Mouse (Mus musculus) myocyte (in vitro differentiated cells): ENCODE data around the gene 4930502E18Rik.
"Not testable (repeated sequence)": the region's sequence is repeated elsewhere in the genome, so short reads cannot be mapped to it uniquely, and the experiment has no call there.

Experiments used
- CEBPB ChIP-seq: IDR thresholded peaks from 2 replicates; pipeline ENCODE4 v1.6.1; 2011; ENCODE audit warnings: mild to moderate bottlenecking, moderate library complexity; ENCODE audit not compliant: poor library complexity, insufficient read depth, severe bottlenecking
- E2F4 ChIP-seq: IDR thresholded peaks from one replicate; pipeline ENCODE4 v1.6.1; 2011; ENCODE audit warnings: mild to moderate bottlenecking, control low read depth, moderate library complexity; ENCODE audit not compliant: insufficient read depth
- MAX ChIP-seq: IDR thresholded peaks from one replicate; pipeline ENCODE4 v1.6.1; 2011; ENCODE audit warnings: low read depth, mild to moderate bottlenecking, control low read depth
- MYOD1 ChIP-seq, 3 experiments: IDR thresholded peaks; one replicate each; pipeline ENCODE4 v1.6.1; 2011; ENCODE audit warnings: control low read depth in 2 of 3, low read depth in 2 of 3, mild to moderate bottlenecking in 2 of 3, moderate library complexity in 1 of 3; ENCODE audit not compliant: insufficient read length in 2 of 3, control insufficient read depth in 1 of 3
- MYOG ChIP-seq, 3 experiments: IDR thresholded peaks; one replicate each; pipeline ENCODE4 v1.6.1; 2011; ENCODE audit warnings: control low read depth in 2 of 3, low read depth in 2 of 3, mild to moderate bottlenecking in 2 of 3; ENCODE audit not compliant: insufficient read length in 2 of 3, control insufficient read depth in 1 of 3, insufficient read depth in 1 of 3
- POLR2A ChIP-seq: IDR thresholded peaks from one replicate; pipeline ENCODE4 v1.6.1; 2011; ENCODE audit warnings: low read depth, mild to moderate bottlenecking, control low read depth, moderate library complexity; ENCODE audit not compliant: insufficient read length
- REST ChIP-seq: IDR thresholded peaks from one replicate; pipeline ENCODE4 v1.6.1; 2011; ENCODE audit warnings: mild to moderate bottlenecking, control low read depth, moderate library complexity; ENCODE audit not compliant: insufficient read depth, insufficient read length
- SRF ChIP-seq: IDR thresholded peaks from one replicate; pipeline ENCODE4 v1.6.1; 2011; ENCODE audit warnings: low read depth; ENCODE audit not compliant: control insufficient read depth, insufficient read length
- TCF12 ChIP-seq: IDR thresholded peaks from one replicate; pipeline ENCODE4 v1.6.1; 2011; ENCODE audit warnings: mild to moderate bottlenecking, control low read depth; ENCODE audit not compliant: poor library complexity, insufficient read depth, severe bottlenecking
- TCF3 ChIP-seq: IDR thresholded peaks from one replicate; pipeline ENCODE4 v1.6.1; 2011; ENCODE audit warnings: low read depth, control low read depth; ENCODE audit not compliant: insufficient read length
- USF1 ChIP-seq: IDR thresholded peaks from one replicate; pipeline ENCODE4 v1.6.1; 2011; ENCODE audit warnings: low read depth, mild to moderate bottlenecking, control low read depth, moderate library complexity

GRCm38 (mm10) chrX:53682650-53683049 lies 42.0 kb upstream of the 4930502E18Rik start:
- TF ChIP-seq CEBPB; POLR2A; E2F4; MYOG (IDR thresholded peaks at IDR 0.05; ENCODE audit: control insufficient read depth in 1 of 3, insufficient read depth in 1 of 3, insufficient read length in 2 of 3, low read depth in 2 of 3); TCF12; SRF; USF1; MYOD1 (IDR thresholded peaks at IDR 0.05; ENCODE audit: control insufficient read depth in 1 of 3, insufficient read length in 2 of 3, low read depth in 2 of 3); MAX; TCF3; REST: not testable (repeated sequence)
